21 mouse cellular contexts compared by ENCODE assay signal in the genomic region with DNA sequence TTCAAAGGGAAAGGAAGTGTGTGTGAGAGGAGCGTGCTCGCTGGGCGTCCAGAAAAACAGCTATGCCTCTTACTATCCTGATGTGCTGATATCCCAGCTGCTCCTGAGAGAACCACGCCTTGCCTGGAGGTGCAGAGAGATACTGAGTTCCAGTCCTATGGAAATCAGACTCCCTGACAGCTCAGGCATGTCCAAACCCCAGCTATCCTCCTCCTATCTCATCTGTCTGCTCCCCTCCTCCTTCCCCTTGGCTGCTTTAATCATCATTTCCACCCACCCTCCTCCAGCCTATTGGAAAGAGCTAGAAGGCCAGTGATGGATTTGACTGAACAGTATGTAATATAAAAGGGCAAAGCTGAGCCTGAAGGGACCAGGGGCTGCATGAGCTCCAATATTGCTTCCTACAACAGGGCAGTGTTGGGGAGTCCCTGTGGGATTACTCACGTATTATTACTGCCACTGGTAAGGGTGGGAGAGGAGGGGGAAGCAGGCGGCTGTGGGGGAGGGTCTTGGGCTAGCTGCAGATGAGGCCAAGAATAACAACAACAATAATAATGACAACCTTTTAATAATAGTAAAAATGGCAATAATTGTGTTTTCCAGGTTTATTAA. TPM values are rescaled to one million over a fixed set of nuclear protein-coding genes. Genes with fewer than 3 reads are reported as not detected.
A peak's percentile ranks its signal among the peaks of the same experiment; 100 is the strongest.
DNase-seq lines count a peak whose midpoint lies in the region; ATAC-seq lines count a peak whose summit lies in the region.
"Had no signal": no experiment of that assay in that cellular context is flagged by ENCODE, and none has a peak within 500 bp of the region (broad histone marks: within the 10 kb centered on the region; RNA-seq: fewer than 3 reads in every experiment).

No protein-coding gene starts in this region.

- H3K27ac ChIP-seq in kidney, embryonic 14.5 days (ENCODE audit: low read depth, low read length) = no peak overlapping the region
- H3K27ac ChIP-seq in hindbrain, embryonic 11.5 days (ENCODE audit: low read depth, low read length) = peak overlapping the region; percentile 58; the same call in 1 of the 2 replicates
- H3K27ac ChIP-seq in midbrain, embryonic 14.5 days (replicated peaks; ENCODE audit: low read depth, low read length) = peak overlapping the region; percentile 21; the same call in 1 of the 2 replicates
- H3K27ac ChIP-seq: embryonic facial prominence, embryonic 15.5 days had no signal

- H3K4me2 ChIP-seq in kidney, embryonic 14.5 days (replicated peaks; ENCODE audit: low read depth, low read length) = no peak overlapping the region
- H3K4me2 ChIP-seq in hindbrain, embryonic 11.5 days (replicated peaks; ENCODE audit: low read depth, low read length) = no peak overlapping the region
- no peak overlapping the region for H3K4me2 ChIP-seq in midbrain, embryonic 14.5 days (ENCODE audit: low read length)
- H3K4me2 ChIP-seq: embryonic facial prominence, embryonic 15.5 days; heart, embryonic 12.5 days had no signal

- H3K36me3 ChIP-seq in kidney, embryonic 14.5 days (ENCODE audit: control insufficient read depth, insufficient read depth, low read length) = no peaks in the 10 kb centered on the region
- no peaks in the 10 kb centered on the region for H3K36me3 ChIP-seq in hindbrain, embryonic 11.5 days (ENCODE audit: control insufficient read depth, insufficient read depth, low read length)
- no peaks in the 10 kb centered on the region for H3K36me3 ChIP-seq in midbrain, embryonic 14.5 days (ENCODE audit: control insufficient read depth, insufficient read depth, low read length)
- H3K36me3 ChIP-seq: embryonic facial prominence, embryonic 15.5 days; heart, embryonic 12.5 days had no signal

- no peak overlapping the region for H3K9ac ChIP-seq in kidney, embryonic 14.5 days (ENCODE audit: low read depth, low read length)
- H3K9ac ChIP-seq in hindbrain, embryonic 11.5 days (ENCODE audit: low read depth, low read length) = no peak overlapping the region
- no peak overlapping the region for H3K9ac ChIP-seq in midbrain, embryonic 14.5 days (replicated peaks; ENCODE audit: low read length)
- H3K9ac ChIP-seq: embryonic facial prominence, embryonic 15.5 days; heart, embryonic 12.5 days had no signal

- no peak overlapping the region for H3K4me3 ChIP-seq in kidney, embryonic 14.5 days (ENCODE audit: low read length)
- no peak overlapping the region for H3K4me3 ChIP-seq in hindbrain, embryonic 11.5 days (ENCODE audit: low read depth, low read length)
- H3K4me3 ChIP-seq in midbrain, embryonic 14.5 days (replicated peaks; ENCODE audit: low read depth, low read length) = no peak overlapping the region
- H3K4me3 ChIP-seq: embryonic facial prominence, embryonic 15.5 days; heart, embryonic 12.5 days had no signal

- ATAC-seq in kidney, embryonic 14.5 days (ENCODE audit: low FRiP score, low TSS enrichment) = peak; percentile 62; the same call in 1 of the 2 replicates
- peak; percentile 87 for ATAC-seq in hindbrain, embryonic 11.5 days (ENCODE audit: low FRiP score)
- ATAC-seq in midbrain, embryonic 14.5 days (ENCODE audit: low FRiP score, low TSS enrichment) = peak; percentile 14; the same call in 1 of the 2 replicates
- ATAC-seq: intestine, embryonic 16.5 days had no signal

- no peaks in the 10 kb centered on the region; the same call in 1 of the 2 replicates for H3K27me3 ChIP-seq in kidney, embryonic 14.5 days (ENCODE audit: control insufficient read depth, insufficient read depth, low read length)
- no peaks in the 10 kb centered on the region for H3K27me3 ChIP-seq in hindbrain, embryonic 11.5 days (ENCODE audit: control insufficient read depth, insufficient read depth, low read length)
- H3K27me3 ChIP-seq in midbrain, embryonic 14.5 days (ENCODE audit: control insufficient read depth, insufficient read depth, low read length) = no peaks in the 10 kb centered on the region
- H3K27me3 ChIP-seq: embryonic facial prominence, embryonic 15.5 days had no signal

- DNase-seq in kidney, postnatal 10 days = no peak
- peak; percentile 5 for DNase-seq in ZHBTc4 (ENCODE audit: low read depth, low spot score)
- peak; percentile 19 for DNase-seq in hindbrain, embryonic 11.5 days (ENCODE audit: low spot score)
- DNase-seq in midbrain, embryonic 14.5 days = peak; percentile 52
- DNase-seq in gastrocnemius, adult 8-10 months (ENCODE audit: low spot score in 2 of 2) = no peak
- no peak for DNase-seq in c-Kit-positive CD71-positive TER-119-positive erythroid progenitor cells, embryonic 14.5 days (ENCODE audit: low spot score)
- no peak for DNase-seq in right cerebral cortex, postnatal 36 days (ENCODE audit: low spot score in 2 of 2)
- DNase-seq: adrenal gland, postnatal 14 days; B cell, adult 2 months; cerebellum, adult 9-10 months; gastrocnemius, postnatal 14 days; layer of hippocampus, postnatal 36 days; lung, adult 18-20 months; lung, postnatal 36 days had no signal

- WGBS in kidney, embryonic 14.5 days = 33% methylated on average over 6 of the region's 6 CpGs
- WGBS in hindbrain, embryonic 11.5 days = 28% methylated on average over 6 of the region's 6 CpGs
- 21% methylated on average over 6 of the region's 6 CpGs for WGBS in midbrain, embryonic 14.5 days

- 0 out of 2 replicates have a peak, but pooled peaks cover 5% of the 10 kb centered on the region for H3K4me1 ChIP-seq in kidney, embryonic 14.5 days (ENCODE audit: control insufficient read depth, insufficient read depth, low read length)
- peaks cover 3% of the 10 kb centered on the region; the same call in 1 of the 2 replicates for H3K4me1 ChIP-seq in hindbrain, embryonic 11.5 days (replicated peaks; ENCODE audit: control insufficient read depth, insufficient read depth, low read length)
- H3K4me1 ChIP-seq in midbrain, embryonic 14.5 days (ENCODE audit: control insufficient read depth, insufficient read depth, low read length) = no peaks in the 10 kb centered on the region; the same call in 1 of the 2 replicates
- H3K4me1 ChIP-seq: embryonic facial prominence, embryonic 15.5 days; heart, embryonic 12.5 days had no signal

- H3K9me3 ChIP-seq in kidney, embryonic 14.5 days (ENCODE audit: control insufficient read depth, low read length) = no peaks in the 10 kb centered on the region
- H3K9me3 ChIP-seq in hindbrain, embryonic 11.5 days (ENCODE audit: control insufficient read depth, low read length) = no peaks in the 10 kb centered on the region
- no peaks in the 10 kb centered on the region for H3K9me3 ChIP-seq in midbrain, embryonic 14.5 days (ENCODE audit: control insufficient read depth, low read length)
- H3K9me3 ChIP-seq: embryonic facial prominence, embryonic 15.5 days; heart, embryonic 12.5 days had no signal

RNA-seq across cellular contexts. Expression of gene Lmx1a, which starts 26.8 kb away (rescaled TPM):
- polyA plus RNA-seq in kidney, embryonic 14.5 days (2014; fragmentation: Nextera tagmentation; extraction: Ambion mirVana) = 0.06 TPM in 1 of 2 replicates, not detected in the other
- 5.6 and 11.4 TPM in 2 replicates for polyA plus RNA-seq in hindbrain, embryonic 11.5 days (2014; fragmentation: Nextera tagmentation; extraction: Ambion mirVana)
- 7.1 TPM in 2 replicates for polyA plus RNA-seq in midbrain, embryonic 14.5 days (2014; fragmentation: Nextera tagmentation; extraction: Ambion mirVana)
- total RNA-seq in gastrocnemius, adult 8-10 months (2022) = under 1 TPM in 3 of 4 experiments, not detected in 1; 0.10 to 0.19 (median 0.16) TPM
- total RNA-seq: adrenal gland, postnatal 14 days; heart, postnatal 25 days; liver, adult 2 months had no signal
- polyA plus RNA-seq: frontal cortex, adult 2 months; liver, adult 2 months had no signal

Comparison
In these comparisons a context has a peak if more than half of its experiments do, and no peak if none do; other contexts are left out.
1. ATAC-seq: peak in every context shown above with its lines; median percentile 87 in hindbrain, embryonic 11.5 days; 62 in kidney, embryonic 14.5 days; 14 in midbrain, embryonic 14.5 days.
2. DNase-seq: peak in ZHBTc4 (single experiment), hindbrain, embryonic 11.5 days (single experiment) and midbrain, embryonic 14.5 days (single experiment); none in kidney, postnatal 10 days (single experiment), gastrocnemius, adult 8-10 months (0 of 2), c-Kit-positive CD71-positive TER-119-positive erythroid progenitor cells, embryonic 14.5 days (single experiment) and right cerebral cortex, postnatal 36 days (0 of 2).